Mouse (Mus musculus): ENCODE measurements at regions not wholly inside any gene's neighbourhood (a gene's known extent, or its start where the extent isn't known, plus 50 kb on each side); places are given as distances from the start of the nearest gene placed in this dataset.
"Not testable (repeated sequence)": the region's sequence is repeated elsewhere in the genome, so short reads cannot be mapped to it uniquely, and the experiment has no call there.

GRCm38 (mm10) chr8:5285708-5286161 is 180.6 kb upstream of the Slc10a2 start:
- Histone ChIP-seq H3K27ac (ENCODE audit: low read length) (no peak overlapping the region), H3K9me3 (replicated peaks; ENCODE audit: control insufficient read depth, low read length, poor library complexity, severe bottlenecking) (no peaks in the 10 kb centered on the region), H3K4me1 (ENCODE audit: control insufficient read depth, insufficient read depth, low read length) (no peaks in the 10 kb centered on the region), H3K27me3 (ENCODE audit: control insufficient read depth, insufficient read depth, low read depth, low read length) (no peaks in the 10 kb centered on the region), H3K36me3 (ENCODE audit: control insufficient read depth, insufficient read depth, low read length) (no peaks in the 10 kb centered on the region), H3K9ac (ENCODE audit: low read depth, low read length) (no peak overlapping the region), H3K4me3 (ENCODE audit: low read depth, low read length) (no peak overlapping the region), H3K4me2 (ENCODE audit: low read length) (no peak overlapping the region)
- WGBS: 52% methylated on average over 5 of the region's 5 CpGs
- no peak for ATAC-seq

- H3K36me3 ChIP-seq (ENCODE audit: control insufficient read depth, insufficient read depth, low read length): no peaks in the 10 kb centered on the region
- H3K4me1 ChIP-seq (ENCODE audit: control insufficient read depth, insufficient read depth, low read length): no peaks in the 10 kb centered on the region
- ATAC-seq: no peak
- no peak overlapping the region for H3K9ac ChIP-seq (ENCODE audit: low read depth, low read length)
- no peak overlapping the region for H3K4me2 ChIP-seq (ENCODE audit: low read length)
- H3K27ac ChIP-seq (ENCODE audit: low read length): no peak overlapping the region
- H3K27me3 ChIP-seq (ENCODE audit: control insufficient read depth, insufficient read depth, low read depth, low read length): no peaks in the 10 kb centered on the region
- H3K9me3 ChIP-seq (replicated peaks; ENCODE audit: control insufficient read depth, low read length, poor library complexity, severe bottlenecking): no peaks in the 10 kb centered on the region
- H3K4me3 ChIP-seq (ENCODE audit: low read depth, low read length): no peak overlapping the region
Measured at GRCm38 (mm10) chr8:5283799-5284198, 178.6 kb upstream of the Slc10a2 start.

GRCm38 (mm10) chr8:5262316-5262715 is 157.2 kb upstream of the Slc10a2 start:
- Histone ChIP-seq H3K27ac (ENCODE audit: low read length) (no peak overlapping the region), H3K9ac (ENCODE audit: low read depth, low read length) (no peak overlapping the region), H3K4me1 (ENCODE audit: control insufficient read depth, insufficient read depth, low read length) (no peaks in the 10 kb centered on the region), H3K4me3 (ENCODE audit: low read depth, low read length) (no peak overlapping the region), H3K4me2 (ENCODE audit: low read length) (no peak overlapping the region), H3K9me3 (replicated peaks; ENCODE audit: control insufficient read depth, low read length, poor library complexity, severe bottlenecking) (no peaks in the 10 kb centered on the region), H3K27me3 (ENCODE audit: control insufficient read depth, insufficient read depth, low read depth, low read length) (no peaks in the 10 kb centered on the region), H3K36me3 (ENCODE audit: control insufficient read depth, insufficient read depth, low read length) (no peaks in the 10 kb centered on the region)
- no peak for ATAC-seq
- 67% methylated on average over 1 of the region's 1 CpGs for WGBS

DNA sequence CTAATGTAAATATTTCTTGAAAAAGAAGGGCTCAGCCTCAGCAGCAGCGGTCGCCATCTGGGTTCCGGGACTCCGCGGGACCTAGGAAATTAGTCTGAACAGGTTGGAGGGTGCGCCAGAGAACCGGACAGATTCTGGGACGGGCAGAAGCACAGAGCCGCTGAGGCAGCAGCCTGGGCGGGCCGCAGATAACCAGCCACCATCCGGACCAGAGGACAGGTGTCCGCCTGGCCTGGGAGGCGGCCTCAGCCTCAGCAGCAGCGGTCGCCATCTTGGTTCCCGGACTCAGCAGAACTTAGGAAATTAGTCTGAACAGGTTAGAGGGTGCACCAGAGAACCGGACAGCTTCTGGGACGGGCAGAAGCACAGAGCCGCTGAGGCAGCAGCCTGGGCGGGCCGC is 136.7 kb upstream of the Slc10a2 start:
- 97% methylated on average over 13 of the region's 22 CpGs for WGBS
- H3K4me3 ChIP-seq (ENCODE audit: low read depth, low read length); H3K27me3 ChIP-seq (ENCODE audit: control insufficient read depth, insufficient read depth, low read depth, low read length); H3K36me3 ChIP-seq (ENCODE audit: control insufficient read depth, insufficient read depth, low read length); ATAC-seq; H3K4me1 ChIP-seq (ENCODE audit: control insufficient read depth, insufficient read depth, low read length); H3K9me3 ChIP-seq (replicated peaks; ENCODE audit: control insufficient read depth, low read length, poor library complexity, severe bottlenecking); H3K4me2 ChIP-seq (ENCODE audit: low read length); H3K9ac ChIP-seq (ENCODE audit: low read depth, low read length); H3K27ac ChIP-seq (ENCODE audit: low read length): not testable (repeated sequence)

All from midbrain, embryonic 16.5 days (tissue).